8 mouse cellular contexts compared by ENCODE assay signal in the genomic region with DNA sequence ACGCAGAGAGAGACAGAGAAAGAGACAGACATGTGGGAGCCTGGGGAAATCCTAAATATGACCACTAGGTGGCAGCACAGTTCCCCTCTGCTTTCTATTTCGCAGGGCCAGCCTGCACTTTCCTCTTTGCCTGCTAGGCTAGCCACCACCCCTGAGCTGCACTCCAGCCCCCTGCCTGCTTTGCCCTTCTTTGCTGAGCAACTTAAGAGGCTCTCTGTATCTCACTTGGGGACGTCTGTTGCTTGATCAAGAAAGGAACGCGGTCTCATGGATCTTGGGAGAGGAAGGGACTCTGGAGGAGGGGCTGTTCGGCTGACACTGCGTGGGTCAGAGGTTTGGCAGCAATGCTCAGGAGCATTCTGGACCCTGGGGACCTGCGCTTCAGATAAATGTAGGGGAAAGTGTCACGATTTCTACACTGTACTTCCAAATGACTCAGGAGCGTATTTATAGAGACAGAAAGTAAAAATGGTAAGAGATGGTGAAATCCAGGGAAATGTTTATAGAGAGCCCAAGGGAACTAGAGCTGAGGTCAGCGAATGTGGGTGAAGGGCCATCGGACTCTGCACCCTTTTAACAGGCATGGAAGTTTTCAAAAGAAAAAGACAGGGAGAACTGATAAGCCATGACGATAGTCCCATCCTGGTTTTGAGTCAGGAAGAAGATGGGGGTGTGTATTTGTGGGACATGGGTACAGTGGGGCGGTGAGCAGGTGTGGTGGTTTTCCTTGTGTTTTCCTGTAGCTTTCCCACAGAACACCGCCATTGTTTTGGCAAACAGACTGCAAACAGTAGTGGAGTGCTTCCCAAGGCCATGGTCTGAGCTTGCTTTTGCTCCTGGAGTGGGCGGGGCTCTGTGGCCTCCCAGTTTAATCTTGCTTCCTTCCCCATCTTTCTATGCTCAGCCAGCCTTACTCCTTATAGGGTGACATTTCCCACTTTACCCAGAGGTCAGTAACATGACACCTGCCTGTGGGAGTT. TPM values are rescaled to one million over a fixed set of nuclear protein-coding genes. Genes with fewer than 3 reads are reported as not detected.
DNase-seq lines count a peak whose midpoint lies in the region; ATAC-seq lines count a peak whose summit lies in the region.

No protein-coding gene starts in this region.

- no peak overlapping the region for H3K4me3 ChIP-seq in embryonic facial prominence, embryonic 11.5 days (ENCODE audit: low read depth, low read length)
- H3K4me3 ChIP-seq in limb, embryonic 10.5 days = peak overlapping the region; percentile 35
- no peak overlapping the region for H3K4me3 ChIP-seq in midbrain, embryonic 11.5 days (ENCODE audit: low read depth, low read length)

- no peaks in the 10 kb centered on the region for H3K36me3 ChIP-seq in embryonic facial prominence, embryonic 11.5 days (replicated peaks; ENCODE audit: control insufficient read depth, insufficient read depth, low read depth, low read length)
- H3K36me3 ChIP-seq in limb, embryonic 10.5 days = no peaks in the 10 kb centered on the region
- no peaks in the 10 kb centered on the region for H3K36me3 ChIP-seq in midbrain, embryonic 11.5 days (ENCODE audit: control insufficient read depth, insufficient read depth, low read length)

- peak; percentile 81; the same call in 1 of the 2 replicates for ATAC-seq in embryonic facial prominence, embryonic 11.5 days (replicated peaks; ENCODE audit: insufficient number of reproducible peaks, low FRiP score, low TSS enrichment, low read depth)
- peak; percentile 33; the same call in 1 of the 2 replicates for ATAC-seq in midbrain, embryonic 11.5 days (ENCODE audit: low FRiP score)

- H3K4me2 ChIP-seq in embryonic facial prominence, embryonic 11.5 days (ENCODE audit: low read depth, low read length) = 0 out of 2 replicates have a peak overlapping the region, but pooled peaks have one; percentile 5
- peak overlapping the region; percentile 26 for H3K4me2 ChIP-seq in midbrain, embryonic 11.5 days

- 0 out of 2 replicates have a peak overlapping the region, but pooled peaks have one; percentile 7 for H3K9ac ChIP-seq in embryonic facial prominence, embryonic 11.5 days (replicated peaks; ENCODE audit: low read length)
- no peak overlapping the region for H3K9ac ChIP-seq in midbrain, embryonic 11.5 days (ENCODE audit: low read length)

- no peaks in the 10 kb centered on the region for H3K27me3 ChIP-seq in embryonic facial prominence, embryonic 11.5 days (ENCODE audit: control insufficient read depth, insufficient read depth, low read length)
- no peaks in the 10 kb centered on the region for H3K27me3 ChIP-seq in limb, embryonic 10.5 days (ENCODE audit: low read depth, poor library complexity, severe bottlenecking)
- no peaks in the 10 kb centered on the region for H3K27me3 ChIP-seq in midbrain, embryonic 11.5 days (ENCODE audit: control insufficient read depth, insufficient read depth, low read length)

- no peak overlapping the region for H3K27ac ChIP-seq in embryonic facial prominence, embryonic 11.5 days (replicated peaks; ENCODE audit: low read depth, low read length)
- no peak overlapping the region; the same call in 1 of the 2 replicates for H3K27ac ChIP-seq in limb, embryonic 10.5 days
- H3K27ac ChIP-seq in midbrain, embryonic 11.5 days (ENCODE audit: low read depth, low read length) = no peak overlapping the region

- 29% methylated on average over 16 of the region's 16 CpGs for WGBS in embryonic facial prominence, embryonic 11.5 days
- 31% methylated on average over 16 of the region's 16 CpGs for WGBS in limb, embryonic 10.5 days
- WGBS in midbrain, embryonic 11.5 days = 30% methylated on average over 16 of the region's 16 CpGs

- H3K4me1 ChIP-seq in embryonic facial prominence, embryonic 11.5 days (ENCODE audit: control insufficient read depth, insufficient read depth, low read length) = no peaks in the 10 kb centered on the region
- H3K4me1 ChIP-seq in limb, embryonic 10.5 days = peaks cover 11% of the 10 kb centered on the region
- no peaks in the 10 kb centered on the region for H3K4me1 ChIP-seq in midbrain, embryonic 11.5 days (ENCODE audit: control insufficient read depth, insufficient read depth, low read length)

- no peaks in the 10 kb centered on the region for H3K9me3 ChIP-seq in embryonic facial prominence, embryonic 11.5 days (replicated peaks; ENCODE audit: control insufficient read depth, low read length)
- H3K9me3 ChIP-seq in limb, embryonic 10.5 days (replicated peaks) = no peaks in the 10 kb centered on the region
- H3K9me3 ChIP-seq in midbrain, embryonic 11.5 days (ENCODE audit: control insufficient read depth, low read length) = no peaks in the 10 kb centered on the region

- peak; percentile 71 for DNase-seq in 3134 (ENCODE audit: extremely low read depth, insufficient read length, low spot score)
- DNase-seq in adrenal gland, postnatal 14 days = peak; percentile 89
- peak; percentile 86 for DNase-seq in embryonic facial prominence, embryonic 11.5 days (ENCODE audit: low spot score)
- peak; percentile 84 to 87 for DNase-seq in heart, adult 18-20 months
- DNase-seq in kidney, adult 11 months = peak; percentile 67
- peak; percentile 82 for DNase-seq in limb, embryonic 10.5 days (ENCODE audit: low spot score)
- peak; percentile 98 for DNase-seq in midbrain, embryonic 11.5 days (ENCODE audit: low spot score, missing footprints)
- DNase-seq in right cerebral cortex, postnatal 36 days (ENCODE audit: low spot score in 2 of 2) = peak; percentile 32 to 41

RNA-seq across cellular contexts. Expression of a gene that starts 12.7 kb away (rescaled TPM):
- not detected in 2 replicates for total RNA-seq in adrenal gland, postnatal 14 days (2021)
- 0.17 TPM in 1 of 2 replicates, not detected in the other for polyA plus RNA-seq in embryonic facial prominence, embryonic 11.5 days (2014; fragmentation: Nextera tagmentation; extraction: Ambion mirVana)
- not detected for total RNA-seq in heart, adult 18-20 months (2021)
- polyA plus RNA-seq in limb, embryonic 10.5 days (2016; fragmentation: Nextera tagmentation; extraction: Ambion mirVana) = not detected in 2 replicates
- not detected in 2 replicates for polyA plus RNA-seq in midbrain, embryonic 11.5 days (2014; fragmentation: Nextera tagmentation; extraction: Ambion mirVana)

RNA-seq across cellular contexts. Expression of a gene that starts 29.6 kb away (rescaled TPM):
- 0.56 and 0.67 TPM in 2 replicates for total RNA-seq in adrenal gland, postnatal 14 days (2021)
- 0.53 TPM in 1 of 2 replicates, not detected in the other for polyA plus RNA-seq in embryonic facial prominence, embryonic 11.5 days (2014; fragmentation: Nextera tagmentation; extraction: Ambion mirVana)
- under 1 TPM in 1 of 2 experiments, not detected in 1; 0.12 TPM for total RNA-seq in heart, adult 18-20 months (2021)
- polyA plus RNA-seq in limb, embryonic 10.5 days (2016; fragmentation: Nextera tagmentation; extraction: Ambion mirVana) = 0.21 TPM in 1 of 2 replicates, not detected in the other
- 0.40 TPM in 2 replicates for polyA plus RNA-seq in midbrain, embryonic 11.5 days (2014; fragmentation: Nextera tagmentation; extraction: Ambion mirVana)

RNA-seq across cellular contexts. Expression of a gene that starts 38.0 kb away (rescaled TPM):
- total RNA-seq in adrenal gland, postnatal 14 days (2021) = 1.8 and 2.8 TPM in 2 replicates
- 0.21 and 0.42 TPM in 2 replicates for polyA plus RNA-seq in embryonic facial prominence, embryonic 11.5 days (2014; fragmentation: Nextera tagmentation; extraction: Ambion mirVana)
- total RNA-seq in heart, adult 18-20 months (2021) = under 1 TPM; 0.22 to 0.41 TPM
- 0.19 and 0.35 TPM in 2 replicates for polyA plus RNA-seq in limb, embryonic 10.5 days (2016; fragmentation: Nextera tagmentation; extraction: Ambion mirVana)
- 0.33 and 0.39 TPM in 2 replicates for polyA plus RNA-seq in midbrain, embryonic 11.5 days (2014; fragmentation: Nextera tagmentation; extraction: Ambion mirVana)

RNA-seq across cellular contexts. Expression of a gene that starts 38.0 kb away (rescaled TPM):
- total RNA-seq in adrenal gland, postnatal 14 days (2021) = 45.9 and 53.5 TPM in 2 replicates
- polyA plus RNA-seq in embryonic facial prominence, embryonic 11.5 days (2014; fragmentation: Nextera tagmentation; extraction: Ambion mirVana) = 7.1 and 8.3 TPM in 2 replicates
- total RNA-seq in heart, adult 18-20 months (2021) = 10 to 100 TPM; 18.0 to 21.4 TPM
- 6.6 and 11.3 TPM in 2 replicates for polyA plus RNA-seq in limb, embryonic 10.5 days (2016; fragmentation: Nextera tagmentation; extraction: Ambion mirVana)
- 8.4 TPM in 2 replicates for polyA plus RNA-seq in midbrain, embryonic 11.5 days (2014; fragmentation: Nextera tagmentation; extraction: Ambion mirVana)

RNA-seq across cellular contexts. Expression of a gene that starts 48.2 kb away (rescaled TPM):
- 646 and 719 TPM in 2 replicates for total RNA-seq in adrenal gland, postnatal 14 days (2021)
- polyA plus RNA-seq in embryonic facial prominence, embryonic 11.5 days (2014; fragmentation: Nextera tagmentation; extraction: Ambion mirVana) = not detected in 2 replicates
- 10 to 100 TPM in 1 of 2 experiments, 1 to 10 TPM in 1; 9.4 to 52.1 TPM for total RNA-seq in heart, adult 18-20 months (2021)
- not detected in 2 replicates for polyA plus RNA-seq in limb, embryonic 10.5 days (2016; fragmentation: Nextera tagmentation; extraction: Ambion mirVana)
- not detected in 2 replicates for polyA plus RNA-seq in midbrain, embryonic 11.5 days (2014; fragmentation: Nextera tagmentation; extraction: Ambion mirVana)

Comparison
In these comparisons a context has a peak if more than half of its experiments do, and no peak if none do; other contexts are left out.
1. DNase-seq: peak in every context shown above with its lines; median percentile 98 in midbrain, embryonic 11.5 days; 89 in adrenal gland, postnatal 14 days; 86 in embryonic facial prominence, embryonic 11.5 days; 86 in heart, adult 18-20 months; 82 in limb, embryonic 10.5 days; 71 in 3134; 67 in kidney, adult 11 months; 36 in right cerebral cortex, postnatal 36 days.